Mouse (Mus musculus): ENCODE data around the gene Pde4d.

Pde4d gene

GRCm38 (mm10) chr13:109813924-109814323 lies 1364.2 kb downstream of the Pde4d start:
- in situ Hi-C loops (cut with MboI; ENCODE audit: unreplicated experiment in 2 of 2) = no loop called here

- in situ Hi-C loops (cut with MboI; ENCODE audit: unreplicated experiment in 2 of 2) = loop anchor here (5.0 kb wide), 1 partner anchor 37 kb away; no protein-coding TSS in a partner anchor
Measured at GRCm38 (mm10) chr13:109819071-109819470, 1369.3 kb downstream of the Pde4d start.

GRCm38 (mm10) chr13:109820141-109820540 lies 1370.4 kb downstream of the Pde4d start:
- in situ Hi-C loops (cut with MboI; ENCODE audit: unreplicated experiment in 2 of 2) = loop anchor here (5.0 kb wide), 2 partner anchors 77 to 82 kb away; no protein-coding TSS in a partner anchor

- in situ Hi-C loops (cut with MboI; ENCODE audit: unreplicated experiment in 2 of 2) = loop anchor here (5.0 kb wide), 2 partner anchors 76 to 81 kb away; no protein-coding TSS in a partner anchor
Measured at GRCm38 (mm10) chr13:109820866-109821265, 1371.1 kb downstream of the Pde4d start.

- in situ Hi-C loops (cut with MboI; ENCODE audit: unreplicated experiment in 2 of 2) = loop anchor here (5.0 kb wide), 2 partner anchors 75 to 80 kb away; no protein-coding TSS in a partner anchor
Measured at GRCm38 (mm10) chr13:109821725-109822412, 1372.1 kb downstream of the Pde4d start.

- in situ Hi-C loops (cut with MboI; ENCODE audit: unreplicated experiment in 2 of 2) = loop anchor here (5.0 kb wide), 2 partner anchors 75 to 80 kb away; no protein-coding TSS in a partner anchor
Measured at GRCm38 (mm10) chr13:109822413-109823298, 1372.9 kb downstream of the Pde4d start.

GRCm38 (mm10) chr13:109823307-109824031 lies 1373.7 kb downstream of the Pde4d start:
- in situ Hi-C loops (cut with MboI; ENCODE audit: unreplicated experiment in 2 of 2) = loop anchor here (5.0 kb wide), 2 partner anchors 74 to 79 kb away; no protein-coding TSS in a partner anchor

- in situ Hi-C loops (cut with MboI; ENCODE audit: unreplicated experiment in 2 of 2) = no loop called here
Measured at GRCm38 (mm10) chr13:109825891-109826290, 1376.1 kb downstream of the Pde4d start.

GRCm38 (mm10) chr13:109827341-109827740 lies 1377.6 kb downstream of the Pde4d start:
- in situ Hi-C loops (cut with MboI; ENCODE audit: unreplicated experiment in 2 of 2) = no loop called here

GRCm38 (mm10) chr13:109827909-109828308 lies 1378.2 kb downstream of the Pde4d start:
- in situ Hi-C loops (cut with MboI; ENCODE audit: unreplicated experiment in 2 of 2) = no loop called here

GRCm38 (mm10) chr13:109829444-109829843 lies 1379.7 kb downstream of the Pde4d start:
- in situ Hi-C loops (cut with MboI; ENCODE audit: unreplicated experiment in 2 of 2) = no loop called here

GRCm38 (mm10) chr13:109834935-109835334 lies 1385.2 kb downstream of the Pde4d start:
- in situ Hi-C loops (cut with MboI; ENCODE audit: unreplicated experiment in 2 of 2) = no loop called here

GRCm38 (mm10) chr13:109837453-109837852 lies 1387.7 kb downstream of the Pde4d start:
- in situ Hi-C loops (cut with MboI; ENCODE audit: unreplicated experiment in 2 of 2) = no loop called here

- in situ Hi-C loops (cut with MboI; ENCODE audit: unreplicated experiment in 2 of 2) = no loop called here
Measured at GRCm38 (mm10) chr13:109837921-109838320, 1388.2 kb downstream of the Pde4d start.

GRCm38 (mm10) chr13:109840251-109840650 lies 1390.5 kb downstream of the Pde4d start:
- in situ Hi-C loops (cut with MboI; ENCODE audit: unreplicated experiment in 2 of 2) = no loop called here

GRCm38 (mm10) chr13:109841140-109841822 lies 1391.5 kb downstream of the Pde4d start:
- in situ Hi-C loops (cut with MboI; ENCODE audit: unreplicated experiment in 2 of 2) = no loop called here

- in situ Hi-C loops (cut with MboI; ENCODE audit: unreplicated experiment in 2 of 2) = no loop called here
Measured at GRCm38 (mm10) chr13:109842982-109843381, 1393.2 kb downstream of the Pde4d start.

GRCm38 (mm10) chr13:109844828-109845227 lies 1395.1 kb downstream of the Pde4d start:
- in situ Hi-C loops (cut with MboI; ENCODE audit: unreplicated experiment in 2 of 2) = no loop called here

- in situ Hi-C loops (cut with MboI; ENCODE audit: unreplicated experiment in 2 of 2) = no loop called here
Measured at GRCm38 (mm10) chr13:109863826-109864225, 1414.1 kb downstream of the Pde4d start.

GRCm38 (mm10) chr13:109864311-109864710 lies 1414.6 kb downstream of the Pde4d start:
- in situ Hi-C loops (cut with MboI; ENCODE audit: unreplicated experiment in 2 of 2) = no loop called here

Measured in v-Abl transformed pro-B cells (cell line).